Mouse (Mus musculus) gastrocnemius, postnatal 36 days (tissue): ENCODE data around the gene Prim2. TPM values are rescaled to one million over a fixed set of nuclear protein-coding genes. Genes with fewer than 3 reads are reported as not detected.

Source experiments
- total RNA-seq, 2 experiments: library from RNA; stranded (reverse); gene quantifications; 2 replicates each; pipeline ENCODE4 v1.2.3; 2021

Gene Prim2
- total RNA-seq, 2 experiments from 2014 or later: 0.87 to 1.1 TPM

Other genes with a start within 250 kb of the Prim2 start
- gene Rab23, start 50.1 kb upstream of the Prim2 start, total RNA-seq: 1 to 10 TPM; 4.2 to 5.1 TPM
- 10 to 100 TPM; 15.8 to 19.0 TPM for gene Bag2, start 88.0 kb upstream of the Prim2 start, total RNA-seq
- gene Zfp451, start 144.8 kb upstream of the Prim2 start, total RNA-seq: 10 to 100 TPM in 1 of 2 experiments, 1 to 10 TPM in 1; 7.7 to 10.2 TPM
- gene Bend6, start 238.0 kb upstream of the Prim2 start, total RNA-seq: 1 to 10 TPM; 1.1 to 1.3 TPM
- gene Dst, start 238.4 kb upstream of the Prim2 start, total RNA-seq: 100 to 1,000 TPM; 215 to 242 TPM